Mouse (Mus musculus) MEL (cell line): ENCODE measurements around the gene Ktn1. TPM values are rescaled to one million over a fixed set of nuclear protein-coding genes. Genes with fewer than 3 reads are reported as not detected.

Experiments used
- DNase-seq: peaks from one replicate; pipeline ENCODE4 v3.0.0; 2011; ENCODE audit warnings: low read depth, low spot score
- H3K27ac ChIP-seq: 2 replicates; pipeline ENCODE4 v1.5.1; 2012; ENCODE audit warnings: low read depth, mild to moderate bottlenecking, control low read depth, low read length, moderate library complexity; ENCODE audit not compliant: control insufficient read depth
- H3K27me3 ChIP-seq, 2 experiments: fragments of 150-350 bp in 1 of 2; sonication (generic) in 1 of 2; 2 replicates each; pipeline ENCODE4 v1.6.1; 2012; ENCODE audit warnings: low read length in 2 of 2, mild to moderate bottlenecking in 2 of 2, improper control_type of control experiment in 1 of 2, moderate library complexity in 1 of 2; ENCODE audit not compliant: insufficient read depth in 2 of 2, control insufficient read depth in 1 of 2
- H3K36me3 ChIP-seq, 2 experiments: 2 replicates each; pipeline ENCODE4 v1.6.1; 2012 to 2014; ENCODE audit warnings: low read length in 2 of 2, improper control_type of control experiment in 1 of 2, inconsistent platforms in 1 of 2, mild to moderate bottlenecking in 1 of 2; ENCODE audit not compliant: insufficient read depth in 2 of 2, control insufficient read depth in 1 of 2
- H3K4me1 ChIP-seq, 2 experiments: fragments of 150-350 bp in 1 of 2; sonication (generic) in 1 of 2; 2 replicates each; pipeline ENCODE4 v1.6.1; 2012; ENCODE audit warnings: low read length in 2 of 2, improper control_type of control experiment in 1 of 2, mild to moderate bottlenecking in 1 of 2; ENCODE audit not compliant: insufficient read depth in 2 of 2, control insufficient read depth in 1 of 2
- H3K4me3 ChIP-seq, 2 experiments: fragments of 150-350 bp in 1 of 2; sonication (generic) in 1 of 2; 2 replicates each; pipeline ENCODE4 v1.5.1; 2012; ENCODE audit warnings: low read depth in 2 of 2, low read length in 2 of 2, mild to moderate bottlenecking in 2 of 2, moderate library complexity in 2 of 2, control low read depth in 1 of 2, improper control_type of control experiment in 1 of 2; ENCODE audit not compliant: control insufficient read depth in 1 of 2, insufficient read depth in 1 of 2
- H3K79me2 ChIP-seq: 2 replicates; pipeline ENCODE4 v1.6.1; 2012; ENCODE audit warnings: mild to moderate bottlenecking, low read length, moderate library complexity; ENCODE audit not compliant: control insufficient read depth, poor library complexity, insufficient read depth
- H3K9ac ChIP-seq: 2 replicates; pipeline ENCODE4 v1.6.1; 2012; ENCODE audit warnings: low read depth, mild to moderate bottlenecking, control low read depth, low read length, moderate library complexity; ENCODE audit not compliant: control insufficient read depth, poor library complexity, severe bottlenecking
- H3K9me3 ChIP-seq: fragments of 150-350 bp; sonication (generic); replicated peaks from 2 replicates; pipeline ENCODE4 v1.6.1; 2012; ENCODE audit warnings: mild to moderate bottlenecking, low read length, improper control_type of control experiment, moderate library complexity; ENCODE audit not compliant: insufficient read depth
- CHD1 ChIP-seq: IDR thresholded peaks from 2 replicates; pipeline ENCODE4 v1.6.1; 2012; ENCODE audit warnings: low read depth, mild to moderate bottlenecking, inconsistent platforms, low read length, improper control_type of control experiment
- CTCF ChIP-seq, 3 experiments: IDR thresholded peaks in 2 of 3; conservative IDR thresholded peaks in 1 of 3; 2 replicates each; pipeline ENCODE4 v1.5.1; 2011 to 2012; ENCODE audit warnings: low read length in 3 of 3, low read depth in 2 of 3, mild to moderate bottlenecking in 2 of 3, improper control_type of control experiment in 1 of 3, inconsistent platforms in 1 of 3, mixed read lengths in 1 of 3, moderate library complexity in 1 of 3; ENCODE audit not compliant: control insufficient read depth in 1 of 3, insufficient read depth in 1 of 3, poor library complexity in 1 of 3, severe bottlenecking in 1 of 3
- E2F4 ChIP-seq: IDR thresholded peaks from 2 replicates; pipeline ENCODE4 v1.6.1; 2011; ENCODE audit warnings: low read depth, low read length, improper control_type of control experiment, borderline replicate concordance
- ELF1 ChIP-seq: IDR thresholded peaks from 2 replicates; pipeline ENCODE4 v1.6.1; 2014; ENCODE audit warnings: low read depth, mild to moderate bottlenecking, inconsistent platforms, low read length, improper control_type of control experiment, moderate library complexity
- EP300 ChIP-seq, 2 experiments: IDR thresholded peaks; 2 replicates each; pipeline ENCODE4 v1.6.1; 2011; ENCODE audit warnings: improper control_type of control experiment in 2 of 2, low read length in 2 of 2, low read depth in 1 of 2, mild to moderate bottlenecking in 1 of 2
- ETS1 ChIP-seq: IDR thresholded peaks from 2 replicates; pipeline ENCODE4 v1.6.1; 2012; ENCODE audit warnings: low read depth, mild to moderate bottlenecking, inconsistent platforms, low read length, improper control_type of control experiment, moderate library complexity
- HCFC1 ChIP-seq: IDR thresholded peaks from 2 replicates; pipeline ENCODE4 v1.6.1; 2012; ENCODE audit warnings: low read depth, mild to moderate bottlenecking, inconsistent platforms, low read length, improper control_type of control experiment, moderate library complexity
- JUND ChIP-seq: IDR thresholded peaks from 2 replicates; pipeline ENCODE4 v1.6.1; 2011; ENCODE audit warnings: low read depth, mild to moderate bottlenecking, improper control_type of control experiment, low read length
- MAX ChIP-seq: IDR thresholded peaks from 2 replicates; pipeline ENCODE4 v1.6.1; 2011; ENCODE audit warnings: low read length, improper control_type of control experiment
- MAZ ChIP-seq: IDR thresholded peaks from 2 replicates; pipeline ENCODE4 v1.6.1; 2012; ENCODE audit warnings: low read depth, mild to moderate bottlenecking, inconsistent platforms, low read length, improper control_type of control experiment
- MXI1 ChIP-seq: IDR thresholded peaks from 2 replicates; pipeline ENCODE4 v1.6.1; 2011; ENCODE audit warnings: mild to moderate bottlenecking, low read depth, low read length, improper control_type of control experiment
- NRF1 ChIP-seq: IDR thresholded peaks from 2 replicates; pipeline ENCODE4 v1.6.1; 2014; ENCODE audit warnings: low read depth, mild to moderate bottlenecking, inconsistent platforms, low read length, improper control_type of control experiment, moderate library complexity; ENCODE audit not compliant: poor library complexity, insufficient read depth, severe bottlenecking
- RCOR1 ChIP-seq: IDR thresholded peaks from 2 replicates; pipeline ENCODE4 v1.6.1; 2012; ENCODE audit warnings: low read depth, mild to moderate bottlenecking, inconsistent platforms, low read length, improper control_type of control experiment
- TBP ChIP-seq: IDR thresholded peaks from 2 replicates; pipeline ENCODE4 v1.8.0; 2011; ENCODE audit warnings: low read depth, low read length, improper control_type of control experiment
- UBTF ChIP-seq: IDR thresholded peaks from 2 replicates; pipeline ENCODE4 v1.6.1; 2012; ENCODE audit warnings: low read depth, mild to moderate bottlenecking, inconsistent platforms, low read length, improper control_type of control experiment, moderate library complexity, borderline replicate concordance; ENCODE audit not compliant: insufficient read depth
- USF1 ChIP-seq: IDR thresholded peaks from 2 replicates; pipeline ENCODE4 v1.6.1; 2014; ENCODE audit warnings: low read depth, mild to moderate bottlenecking, inconsistent platforms, low read length, improper control_type of control experiment, moderate library complexity
- ZC3H11A ChIP-seq: IDR thresholded peaks from 2 replicates; pipeline ENCODE4 v1.6.1; 2012; ENCODE audit warnings: low read depth, mild to moderate bottlenecking, inconsistent platforms, low read length, improper control_type of control experiment
- ZKSCAN1 ChIP-seq: IDR thresholded peaks from 2 replicates; pipeline ENCODE4 v1.6.1; 2012; ENCODE audit warnings: low read depth, mild to moderate bottlenecking, inconsistent platforms, low read length, improper control_type of control experiment, moderate library complexity
- ZMIZ1 ChIP-seq: IDR thresholded peaks from 2 replicates; pipeline ENCODE4 v1.6.1; 2012; ENCODE audit warnings: low read depth, mild to moderate bottlenecking, inconsistent platforms, low read length, improper control_type of control experiment, moderate library complexity
- polyA plus RNA-seq, 2 experiments: library from polyadenylated mRNA; stranded (reverse) in 1 of 2; unstranded in 1 of 2; fragments of >175 nt in 1 of 2; fragments of >200 nt in 1 of 2; gene quantifications; 2 replicates each; pipeline versions ENCODE4 v1.2.1 to v1.2.4; 2012; ENCODE audit warnings: low replicate concordance in 2 of 2, low read depth in 1 of 2; ENCODE audit not compliant: insufficient read length in 2 of 2, insufficient read depth in 1 of 2, missing spikeins in 1 of 2
- total RNA-seq: library from RNA; depleted of rRNA; stranded (reverse); fragments of 300-350 nt; gene quantifications from 2 replicates; pipeline ENCODE4 v1.2.3, GENCODE M21; 2012

Gene Ktn1
- total and polyA plus RNA-seq, 3 experiments, result 27.0 to 168 (median 40.3) TPM

DNA sequence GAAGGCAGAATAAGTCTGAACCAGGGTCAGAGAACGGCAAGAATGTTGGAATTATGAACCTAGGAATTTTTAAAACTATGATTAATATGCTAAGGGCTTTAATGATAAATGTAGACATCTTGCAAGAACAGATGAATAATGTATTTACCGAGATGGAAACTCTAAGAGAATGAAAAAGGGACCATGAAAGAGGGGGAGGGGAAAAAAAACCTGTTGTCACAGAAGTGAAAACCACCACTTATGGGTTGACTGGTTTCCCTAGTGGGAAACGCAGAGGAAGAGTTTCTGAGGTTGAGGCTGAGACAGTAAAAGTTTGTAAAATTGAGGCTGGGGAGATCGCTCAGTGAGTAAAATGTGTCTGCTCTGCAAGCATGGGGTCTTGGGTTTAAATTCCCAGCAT lies 22.1 kb upstream of the Ktn1 start:
- Histone ChIP-seq H3K36me3 (peaks cover 0 to 5% of the 10 kb centered on the region in 2 experiments; a peak in 2 of 4 replicates), H3K9me3 (no peaks in the 10 kb centered on the region), H3K4me1 (peaks cover 2 to 8% of the 10 kb centered on the region in 2 experiments; a peak in 3 of 4 replicates), H3K27me3 (no peaks in the 10 kb centered on the region; a peak in 2 of 4 replicates), H3K79me2 (no peaks in the 10 kb centered on the region), H3K27ac (no peak overlapping the region), H3K9ac (no peak overlapping the region), H3K4me3 (no peak overlapping the region)
- no peak for DNase-seq
- no peak for TF ChIP-seq TBP
- no peak for TF ChIP-seq HCFC1
- no peak for TF ChIP-seq NRF1
- TF ChIP-seq E2F4, result no peak
- no peak for TF ChIP-seq MAX
- TF ChIP-seq JUND, result no peak
- no peak for TF ChIP-seq MAZ
- no peak for TF ChIP-seq ZC3H11A
- TF ChIP-seq MXI1, result no peak
- TF ChIP-seq EP300 (IDR thresholded peaks at IDR 0.05; ENCODE audit: low read depth in 1 of 2, low read length in 2 of 2), result no peak

DNA sequence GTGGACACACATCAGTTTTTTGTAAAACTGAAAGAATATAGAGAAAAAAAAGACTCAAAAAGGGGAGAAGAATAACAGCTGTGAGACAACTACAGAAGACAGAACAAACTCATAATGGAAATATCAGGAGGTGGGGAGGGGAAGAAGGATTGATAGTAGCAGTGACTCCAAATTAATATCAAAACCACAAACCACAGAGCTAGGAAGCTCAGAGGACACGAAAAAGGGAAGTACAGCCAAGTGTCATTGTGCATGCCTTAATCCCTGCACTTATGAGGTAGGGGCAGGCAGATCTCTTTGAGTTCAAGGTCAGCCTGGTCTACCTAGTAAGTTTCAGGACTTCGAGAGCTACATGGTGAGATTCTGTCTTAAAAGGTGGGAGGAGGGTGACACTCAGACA lies 21.4 kb upstream of the Ktn1 start:
- Histone ChIP-seq H3K79me2 (no peaks in the 10 kb centered on the region), H3K9ac (no peak overlapping the region), H3K4me3 (no peak overlapping the region), H3K27ac (no peak overlapping the region), H3K4me1 (peaks cover 2 to 8% of the 10 kb centered on the region in 2 experiments; a peak in 3 of 4 replicates), H3K9me3 (no peaks in the 10 kb centered on the region), H3K27me3 (peaks cover 0 to 2% of the 10 kb centered on the region in 2 experiments; a peak in 2 of 4 replicates), H3K36me3 (peaks cover 0 to 5% of the 10 kb centered on the region in 2 experiments; a peak in 2 of 4 replicates)
- peak; percentile 80 for DNase-seq
- TF ChIP-seq ETS1 (peak; percentile 28; the same call in 1 of the 2 replicates), NRF1 (no peak), EP300 (IDR thresholded peaks at IDR 0.05; ENCODE audit: low read depth in 1 of 2, low read length in 2 of 2) (peak; percentile 24 to 57; a peak in 2 of 4 replicates), CHD1 (no peak), RCOR1 (peak; percentile 70)

DNA sequence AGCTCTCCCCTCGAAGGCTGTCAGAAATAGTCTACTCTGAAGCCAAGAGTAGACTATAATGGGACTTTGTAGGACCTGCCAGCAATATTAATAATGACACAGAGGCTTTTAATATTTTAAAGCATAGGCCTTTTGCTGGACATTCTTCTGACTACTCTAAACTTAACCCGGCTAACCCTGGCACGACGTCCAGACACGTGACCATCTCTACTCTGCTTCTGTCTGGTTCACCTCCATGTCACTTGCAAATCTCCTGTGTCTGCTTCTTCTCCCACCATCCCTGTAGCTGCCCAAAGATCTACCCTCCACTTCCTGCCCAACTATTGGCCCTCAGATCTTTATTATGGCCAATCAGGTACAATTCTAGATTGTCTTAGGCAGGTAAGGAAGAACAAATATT lies 20.9 kb upstream of the Ktn1 start:
- no peaks in the 10 kb centered on the region for H3K79me2 ChIP-seq
- peaks cover 0 to 5% of the 10 kb centered on the region in 2 experiments; a peak in 2 of 4 replicates for H3K36me3 ChIP-seq
- peaks cover 2 to 8% of the 10 kb centered on the region in 2 experiments; a peak in 3 of 4 replicates for H3K4me1 ChIP-seq
- H3K9ac ChIP-seq, result no peak overlapping the region
- no peak for DNase-seq
- no peak overlapping the region for H3K4me3 ChIP-seq
- no peak overlapping the region for H3K27ac ChIP-seq
- no peak for TF ChIP-seq USF1
- TF ChIP-seq CTCF (IDR thresholded peaks at IDR 0.05 in 2 of 3, conservative IDR thresholded peaks at IDR 0.05 in 1 of 3; ENCODE audit: control insufficient read depth in 1 of 3, insufficient read depth in 1 of 3, low read depth in 2 of 3, low read length in 3 of 3, poor library complexity in 1 of 3, severe bottlenecking in 1 of 3), result no peak
- no peak for TF ChIP-seq ELF1
- no peak for TF ChIP-seq UBTF
- TF ChIP-seq ZC3H11A, result no peak
- TF ChIP-seq ZKSCAN1, result no peak
- no peak for TF ChIP-seq ZMIZ1
- TF ChIP-seq MAZ, result no peak
- H3K27me3 ChIP-seq, result peaks cover 0 to 2% of the 10 kb centered on the region in 2 experiments; a peak in 2 of 4 replicates
- H3K9me3 ChIP-seq, result no peaks in the 10 kb centered on the region
